Mouse (Mus musculus) lung, embryonic 15.5 days (tissue): Measurements from ENCODE around the gene Vps25. TPM values are rescaled to one million over a fixed set of nuclear protein-coding genes. Genes with fewer than 3 reads are reported as not detected.

Experiments used
- ATAC-seq: fragments of 200-750 bp; cut with Nextera tagmentation; 2 replicates; pipeline ENCODE4 v1.8.0; 2017; ENCODE audit warnings: moderate number of reproducible peaks, borderline replicate concordance; ENCODE audit not compliant: low FRiP score, low TSS enrichment; ENCODE audit errors: extremely low read depth
- H3K27ac ChIP-seq: fragments of 300-500 bp; sonication (generic); 2 replicates; pipeline ENCODE4 v1.5.1; 2015; ENCODE audit warnings: moderate library complexity, mild to moderate bottlenecking, inconsistent platforms
- H3K27me3 ChIP-seq: fragments of 300-500 bp; sonication (generic); 2 replicates; pipeline ENCODE4 v1.6.1; 2015; ENCODE audit warnings: inconsistent platforms
- H3K36me3 ChIP-seq: fragments of 300-500 bp; sonication (generic); 2 replicates; pipeline ENCODE4 v1.6.1; 2015; ENCODE audit warnings: inconsistent platforms
- H3K4me1 ChIP-seq: fragments of 300-500 bp; sonication (generic); 2 replicates; pipeline ENCODE4 v1.6.1; 2015; ENCODE audit warnings: inconsistent platforms
- H3K4me2 ChIP-seq: fragments of 300-500 bp; sonication (generic); 2 replicates; pipeline ENCODE4 v1.6.1; 2015; ENCODE audit warnings: inconsistent platforms, mild to moderate bottlenecking, moderate library complexity
- H3K4me3 ChIP-seq: fragments of 300-500 bp; sonication (generic); 2 replicates; pipeline ENCODE4 v1.5.1; 2015; ENCODE audit warnings: mild to moderate bottlenecking, inconsistent platforms
- H3K9ac ChIP-seq: fragments of 300-500 bp; sonication (generic); 2 replicates; pipeline ENCODE4 v1.6.1; 2015; ENCODE audit warnings: inconsistent platforms
- H3K9me3 ChIP-seq: fragments of 300-500 bp; sonication (generic); 2 replicates; pipeline ENCODE4 v1.6.1; 2016; ENCODE audit warnings: inconsistent platforms
- WGBS: fragments of 180-500 bp; shearing (Covaris S2); methylation state at CpG from one replicate; pipeline ENCODE4 v1.1.7; 2015; 5-methylcytosine and 5-hydroxymethylcytosine counted together
- polyA plus RNA-seq: library from polyadenylated mRNA; unstranded; fragments of >200 nt; fragmentation: Nextera tagmentation; extraction: Ambion mirVana; gene quantifications from 2 replicates; pipeline ENCODE4 v1.2.1, GENCODE M21; 2015

Vps25 gene
- polyA plus RNA-seq, 1 experiment from 2014 or later = 128 TPM

- H3K4me3 ChIP-seq = 0 out of 2 replicates have a peak overlapping the region, but pooled peaks have one; percentile 16
These were observed 9.9 kb downstream of the Vps25 start for GRCm38 (mm10) chr11:101263138-101263988.

GRCm38 (mm10) chr11:101263989-101264280 is 10.4 kb downstream of the Vps25 start:
- no peak overlapping the region for H3K4me3 ChIP-seq

More at GRCm38 (mm10) chr11:101263138-101263988, 9.9 kb downstream of the Vps25 start:
- Histone ChIP-seq H3K9ac (no peak overlapping the region), H3K9me3 (no peaks in the 10 kb centered on the region), H3K4me2 (no peak overlapping the region), H3K27me3 (peaks cover 42% of the 10 kb centered on the region), H3K4me1 (peaks cover 50% of the 10 kb centered on the region), H3K36me3 (no peaks in the 10 kb centered on the region), H3K27ac (no peak overlapping the region)
- 18% methylated on average over 32 of the region's 32 CpGs for WGBS
- no peak for ATAC-seq

DNA sequence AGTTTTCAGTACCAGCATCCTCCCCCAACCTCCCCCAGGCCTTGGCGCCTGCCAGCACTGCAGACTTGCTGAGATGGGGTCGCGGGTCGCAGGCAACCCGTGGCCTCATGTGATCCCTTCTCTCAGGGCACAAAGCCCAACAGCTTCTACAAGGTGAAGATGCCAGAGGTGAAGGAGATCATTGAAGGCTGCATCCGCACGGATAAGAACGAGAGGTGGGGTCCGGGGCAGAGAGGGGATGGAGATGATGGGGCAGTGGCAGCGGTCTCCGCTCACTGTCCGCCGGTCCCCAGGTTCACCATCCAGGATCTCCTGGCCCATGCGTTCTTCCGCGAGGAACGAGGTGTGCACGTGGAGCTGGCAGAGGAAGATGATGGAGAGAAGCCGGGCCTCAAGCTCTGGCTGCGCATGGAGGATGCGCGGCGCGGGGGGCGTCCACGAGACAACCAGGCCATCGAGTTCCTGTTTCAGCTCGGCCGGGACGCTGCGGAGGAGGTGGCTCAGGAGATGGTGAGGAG is 11.5 kb downstream of the Vps25 start:
- peak overlapping the region; percentile 24 for H3K4me3 ChIP-seq
- H3K27me3 ChIP-seq = peaks cover 42% of the 10 kb centered on the region
- no peak overlapping the region for H3K27ac ChIP-seq
- peaks cover 45% of the 10 kb centered on the region for H3K4me1 ChIP-seq
- no peak for ATAC-seq
- WGBS = 7% methylated on average over 31 of the region's 31 CpGs
- H3K9me3 ChIP-seq = no peaks in the 10 kb centered on the region
- H3K9ac ChIP-seq = peak overlapping the region; percentile 39; the same call in 1 of the 2 replicates
- no peaks in the 10 kb centered on the region for H3K36me3 ChIP-seq
- H3K4me2 ChIP-seq = peak overlapping the region; percentile 55

More at GRCm38 (mm10) chr11:101263989-101264280, 10.4 kb downstream of the Vps25 start:
- peaks cover 42% of the 10 kb centered on the region for H3K27me3 ChIP-seq
- H3K9me3 ChIP-seq = no peaks in the 10 kb centered on the region
- no peak overlapping the region for H3K9ac ChIP-seq
- no peak overlapping the region for H3K27ac ChIP-seq
- H3K4me1 ChIP-seq = peaks cover 47% of the 10 kb centered on the region
- no peak for ATAC-seq
- 19% methylated on average over 3 of the region's 3 CpGs for WGBS
- H3K4me2 ChIP-seq = no peak overlapping the region
- no peaks in the 10 kb centered on the region for H3K36me3 ChIP-seq

- Histone ChIP-seq H3K4me3 (no peak overlapping the region), H3K27ac (no peak overlapping the region), H3K27me3 (peaks cover 42% of the 10 kb centered on the region), H3K4me2 (peak overlapping the region; percentile 55), H3K4me1 (peaks cover 39% of the 10 kb centered on the region), H3K9me3 (no peaks in the 10 kb centered on the region), H3K9ac (no peak overlapping the region), H3K36me3 (no peaks in the 10 kb centered on the region)
- 37% methylated on average over 6 of the region's 6 CpGs for WGBS
- no peak for ATAC-seq
These were observed 12.4 kb downstream of the Vps25 start for GRCm38 (mm10) chr11:101265906-101266305.

DNA sequence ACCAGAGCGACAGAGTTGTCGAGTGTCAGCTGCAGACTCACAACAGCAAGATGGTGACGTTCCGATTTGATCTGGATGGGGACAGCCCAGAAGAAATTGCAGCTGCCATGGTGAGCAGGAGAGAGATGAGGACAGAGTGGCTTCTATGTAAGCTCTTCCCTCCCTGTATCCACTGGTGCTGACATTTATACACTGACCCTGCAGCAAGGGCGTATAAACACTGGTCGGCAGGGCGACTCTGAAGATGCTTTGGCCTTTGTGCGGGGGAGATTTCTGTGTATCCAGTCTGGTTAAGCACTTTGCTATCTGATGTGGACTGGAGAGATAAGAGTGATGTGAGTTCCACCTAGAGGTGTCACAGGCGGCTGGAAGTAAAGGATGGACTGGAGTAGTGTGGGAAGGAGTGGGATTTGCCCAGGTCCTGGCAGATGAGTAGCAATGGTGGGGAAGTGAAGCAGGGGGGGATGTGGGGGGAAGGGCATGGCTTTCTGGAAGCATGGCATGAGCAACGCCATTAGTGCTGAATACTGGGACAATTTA is 16.1 kb downstream of the Vps25 start:
- Histone ChIP-seq H3K27me3 (peaks cover 13% of the 10 kb centered on the region), H3K4me3 (no peak overlapping the region), H3K27ac (no peak overlapping the region), H3K4me1 (peaks cover 21% of the 10 kb centered on the region), H3K36me3 (no peaks in the 10 kb centered on the region), H3K4me2 (no peak overlapping the region), H3K9ac (no peak overlapping the region), H3K9me3 (no peaks in the 10 kb centered on the region)
- ATAC-seq = no peak
- 9% methylated on average over 10 of the region's 10 CpGs for WGBS

- Histone ChIP-seq H3K9me3 (no peaks in the 10 kb centered on the region), H3K27me3 (no peaks in the 10 kb centered on the region), H3K27ac (no peak overlapping the region), H3K4me3 (no peak overlapping the region), H3K36me3 (0 out of 2 replicates have a peak, but pooled peaks cover 2% of the 10 kb centered on the region), H3K4me2 (no peak overlapping the region), H3K9ac (no peak overlapping the region), H3K4me1 (peaks cover 24% of the 10 kb centered on the region)
- WGBS = 88% methylated on average over 3 of the region's 3 CpGs
- no peak for ATAC-seq
These were observed 18.9 kb downstream of the Vps25 start for GRCm38 (mm10) chr11:101272446-101272845.

GRCm38 (mm10) chr11:101275309-101275708 is 21.8 kb downstream of the Vps25 start:
- WGBS = 43% methylated on average over 4 of the region's 4 CpGs
- no peak for ATAC-seq

GRCm38 (mm10) chr11:101276319-101277070 is 23.0 kb downstream of the Vps25 start:
- Histone ChIP-seq H3K36me3 (0 out of 2 replicates have a peak, but pooled peaks cover 2% of the 10 kb centered on the region), H3K4me3 (peak overlapping the region; percentile 6; the same call in 1 of the 2 replicates), H3K4me2 (peak overlapping the region; percentile 75), H3K9me3 (no peaks in the 10 kb centered on the region), H3K27me3 (no peaks in the 10 kb centered on the region), H3K9ac (no peak overlapping the region), H3K4me1 (peaks cover 29% of the 10 kb centered on the region), H3K27ac (no peak overlapping the region)
- no peak for ATAC-seq
- 27% methylated on average over 27 of the region's 27 CpGs for WGBS

More at GRCm38 (mm10) chr11:101275309-101275708, 21.8 kb downstream of the Vps25 start:
- H3K36me3 ChIP-seq = 0 out of 2 replicates have a peak, but pooled peaks cover 2% of the 10 kb centered on the region
- H3K9ac ChIP-seq = no peak overlapping the region
- H3K4me3 ChIP-seq = no peak overlapping the region
- no peaks in the 10 kb centered on the region for H3K9me3 ChIP-seq
- peaks cover 29% of the 10 kb centered on the region for H3K4me1 ChIP-seq
- H3K27me3 ChIP-seq = no peaks in the 10 kb centered on the region
- H3K27ac ChIP-seq = no peak overlapping the region
- H3K4me2 ChIP-seq = no peak overlapping the region

GRCm38 (mm10) chr11:101277381-101278222 is 24.1 kb downstream of the Vps25 start:
- Histone ChIP-seq H3K36me3 (0 out of 2 replicates have a peak, but pooled peaks cover 2% of the 10 kb centered on the region), H3K4me1 (peaks cover 29% of the 10 kb centered on the region), H3K27me3 (no peaks in the 10 kb centered on the region), H3K4me3 (peak overlapping the region; percentile 67), H3K9me3 (no peaks in the 10 kb centered on the region), H3K4me2 (peak overlapping the region; percentile 75), H3K27ac (peak overlapping the region; percentile 56; the same call in 1 of the 2 replicates), H3K9ac (peak overlapping the region; percentile 66)
- 48% methylated on average over 12 of the region's 12 CpGs for WGBS
- no peak for ATAC-seq

DNA sequence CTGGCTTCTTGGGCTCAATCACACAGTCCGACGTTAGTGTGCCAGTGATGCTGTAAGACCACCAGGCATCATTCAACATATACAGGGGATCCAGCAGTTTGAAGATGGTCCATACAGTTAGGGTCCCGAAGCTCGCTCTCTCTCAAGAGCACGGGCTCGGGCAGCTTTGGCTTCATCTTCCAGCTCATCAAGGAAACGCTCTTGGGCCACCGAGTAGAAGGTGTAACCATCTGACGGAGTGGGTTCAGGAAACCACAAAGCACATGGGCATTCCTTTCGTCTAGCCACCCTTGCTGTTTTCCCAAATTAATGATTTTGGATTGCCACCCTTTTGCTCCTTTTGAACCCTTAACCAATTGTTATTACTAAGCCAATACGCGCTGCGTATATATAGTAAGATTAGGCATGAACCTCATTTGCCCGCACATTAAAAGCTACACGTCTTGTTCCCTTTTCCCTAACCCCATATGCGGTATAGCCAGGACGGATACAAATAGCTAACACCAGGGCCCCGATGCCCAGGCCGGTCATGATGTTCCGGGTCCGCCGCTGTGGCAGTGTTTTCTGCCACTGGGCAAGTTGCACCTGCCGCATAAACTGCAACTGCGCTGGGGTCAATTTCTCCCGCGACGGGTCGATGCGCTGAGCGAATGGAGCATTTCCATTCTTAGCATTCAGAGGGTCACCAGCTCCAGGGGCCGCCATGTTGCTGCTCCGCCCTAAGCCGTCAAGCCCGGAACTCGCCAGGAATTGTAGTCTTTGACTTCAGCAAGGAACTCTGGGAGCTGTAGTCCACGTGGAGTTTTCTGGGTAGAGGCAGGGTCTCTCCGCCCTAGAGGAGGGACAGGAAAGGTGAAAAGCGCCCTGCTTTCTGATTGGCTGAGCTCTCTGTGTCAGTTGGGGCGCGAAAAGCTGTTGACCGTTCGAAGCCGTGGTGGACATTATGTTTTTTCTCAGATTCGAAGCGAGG is 25.0 kb downstream of the Vps25 start, which contains the start of the genes Cntd1 and Coa3:
Gene Cntd1 (plus strand): TSS at position 790 of the 970 bp plus-strand sequence.
Gene Coa3 (minus strand): TSS at position 892 of the 970 bp plus-strand sequence.
- H3K4me2 ChIP-seq = peak within 1 kb of the TSS; percentile 75
- peak within 1 kb of the TSS; percentile 67 for H3K4me3 ChIP-seq
- H3K9ac ChIP-seq = peak within 1 kb of the TSS; percentile 66
- 0 out of 2 replicates have a peak, but pooled peaks cover 2% of the 10 kb centered on the region for H3K36me3 ChIP-seq
- peaks cover 29% of the 10 kb centered on the region for H3K4me1 ChIP-seq
- H3K9me3 ChIP-seq = no peaks in the 10 kb centered on the region
- H3K27me3 ChIP-seq = no peaks in the 10 kb centered on the region
- WGBS = 6% methylated on average over 45 of the region's 45 CpGs
- ATAC-seq = peak; percentile 90
- peak within 1 kb of the TSS; percentile 56 for H3K27ac ChIP-seq
